Mouse (Mus musculus): ENCODE data around the gene Ncl.

Gene Ncl

DNA sequence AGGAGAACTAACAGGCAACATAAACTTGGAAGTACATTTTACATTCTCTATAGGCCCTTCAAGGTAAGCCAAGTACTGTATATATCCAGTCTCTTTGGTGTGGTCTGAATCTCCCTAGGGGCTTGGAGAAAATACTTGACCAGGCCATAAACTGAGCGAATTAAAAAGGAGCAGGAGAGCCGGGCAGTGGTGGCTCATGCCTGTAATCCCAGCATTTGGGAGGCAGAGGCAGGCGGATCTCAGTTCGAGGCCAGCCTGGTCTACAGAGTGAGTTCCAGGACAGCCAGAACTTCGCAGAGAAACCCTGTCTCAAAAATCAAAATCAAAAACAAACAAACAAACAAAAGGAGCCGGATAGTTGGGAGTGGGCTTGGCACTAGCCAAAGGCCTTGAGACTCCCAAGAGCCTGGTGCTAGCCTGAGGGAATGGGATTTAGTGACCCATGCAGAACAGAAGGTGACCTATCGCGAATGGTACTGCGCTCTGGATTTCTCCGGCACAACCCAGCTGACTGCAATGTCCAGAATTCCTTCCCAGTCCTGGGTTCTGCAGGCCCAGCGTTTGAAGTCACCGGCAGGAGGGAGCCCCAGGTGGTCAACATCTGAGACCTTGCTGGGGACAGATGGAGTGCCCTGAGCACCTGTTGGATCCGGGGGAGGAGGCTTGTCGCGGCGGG lies 46.0 kb downstream of the Ncl start:
- in situ Hi-C loops (cut with MboI, MseI) = no loop called here

DNA sequence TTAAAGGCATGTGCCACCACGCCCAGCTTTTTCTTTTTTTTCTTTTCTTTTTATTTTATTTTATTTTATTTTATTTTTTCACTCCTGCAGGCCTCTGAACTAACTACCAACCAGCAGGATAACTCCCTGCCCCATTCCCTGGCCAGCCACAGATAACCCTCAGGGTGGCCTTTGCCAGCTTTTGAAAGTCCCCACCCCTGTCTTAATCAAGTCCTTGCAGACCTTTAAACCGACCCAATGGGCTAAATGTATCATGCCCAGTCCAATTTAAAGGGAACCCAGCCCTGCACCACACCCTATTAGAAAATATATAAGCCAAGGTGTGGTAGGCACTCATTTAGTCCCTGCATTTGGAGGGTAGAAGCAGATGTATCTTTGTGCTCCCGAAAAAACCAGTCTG lies 46.9 kb downstream of the Ncl start:
- in situ Hi-C loops (cut with MboI, MseI) = no loop called here

DNA sequence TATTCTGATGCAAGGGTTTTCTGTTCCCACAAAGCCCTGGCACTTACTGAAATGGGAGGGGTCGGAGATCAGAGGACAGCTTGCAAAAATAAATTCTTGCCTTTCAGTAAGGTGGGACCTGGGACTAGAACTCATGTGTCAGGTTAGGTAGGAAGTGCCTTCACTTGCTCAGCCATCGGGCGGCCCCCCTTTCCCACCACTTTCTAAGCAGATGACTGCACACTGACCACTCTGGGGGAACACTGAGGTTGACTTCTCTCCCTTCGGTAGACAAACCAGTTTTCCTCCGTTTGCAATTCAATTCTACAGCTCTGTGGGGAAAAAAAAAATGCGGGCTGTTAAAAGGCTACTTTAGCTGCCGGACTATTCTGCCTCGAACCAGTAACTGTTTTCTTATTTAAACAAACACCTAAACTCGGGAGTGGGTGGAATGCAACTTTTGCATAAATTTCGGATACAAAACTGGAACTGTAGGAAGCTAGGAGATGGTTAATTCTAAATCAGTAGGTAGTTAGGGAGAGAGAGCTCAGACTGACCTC lies 47.7 kb downstream of the Ncl start:
- in situ Hi-C loops (cut with MboI, MseI) = no loop called here

DNA sequence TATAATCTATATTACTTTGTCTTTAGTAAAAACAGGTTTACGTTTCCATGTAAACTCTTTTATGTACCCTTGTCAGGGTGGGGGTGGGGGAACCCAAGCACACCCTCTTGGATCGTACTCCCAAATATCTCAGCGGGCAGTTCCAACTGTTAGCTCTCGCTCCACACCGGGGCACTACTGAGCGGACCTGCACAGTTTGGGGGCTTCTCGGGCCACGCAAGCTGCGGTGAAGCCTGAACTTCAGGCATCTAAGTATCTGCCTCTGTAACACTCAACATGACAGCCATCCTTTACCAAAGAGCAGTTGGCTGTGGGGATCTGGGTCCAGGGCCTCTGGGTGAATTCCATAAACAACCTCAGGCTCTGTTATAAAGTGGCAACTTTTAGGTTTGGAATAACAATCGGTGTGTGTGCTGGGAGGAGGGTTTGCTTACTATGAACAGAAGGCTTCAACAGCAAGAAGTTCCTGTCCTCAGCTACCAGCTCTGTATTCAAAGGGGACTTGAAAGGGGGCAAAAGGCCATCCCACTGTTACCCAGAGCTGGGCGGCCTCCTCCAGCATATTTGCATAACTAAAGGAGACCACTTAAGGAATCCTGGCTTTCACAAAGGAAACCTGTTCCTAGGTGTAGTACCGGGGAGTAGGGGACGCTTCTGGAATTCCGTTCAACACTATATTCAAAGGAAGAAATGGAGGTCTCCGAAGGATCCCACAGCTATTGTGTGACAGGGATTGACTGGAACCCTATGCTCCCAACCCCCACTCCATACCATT lies 48.5 kb downstream of the Ncl start:
- in situ Hi-C loops (cut with MboI, MseI) = no loop called here

DNA sequence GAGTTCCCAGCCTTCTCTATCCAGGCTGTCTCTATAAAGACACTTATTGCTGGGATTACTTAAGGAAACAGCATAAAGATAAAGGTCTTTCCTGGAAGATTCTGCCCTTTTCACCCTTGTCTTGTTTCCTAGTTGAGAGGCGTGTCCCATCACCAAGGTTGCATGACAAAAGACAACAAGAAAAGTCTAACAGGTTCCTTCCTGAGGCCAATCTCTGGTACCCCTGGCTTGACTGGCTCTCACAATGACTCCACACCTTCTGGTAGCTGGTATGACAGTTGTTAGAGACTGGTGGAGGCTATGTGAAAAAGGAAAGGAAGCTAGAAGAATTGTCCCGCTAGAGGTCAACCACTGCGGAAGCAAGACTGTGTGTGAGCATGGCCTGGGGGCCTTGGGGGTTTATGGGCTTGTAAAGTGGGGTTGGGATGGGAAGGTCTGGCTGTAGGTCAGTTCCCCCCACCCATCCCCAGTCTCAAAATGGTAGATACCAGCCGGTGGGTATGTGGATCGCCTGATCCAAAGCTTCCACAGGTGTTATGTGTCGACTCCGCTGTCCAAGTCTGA lies 49.8 kb downstream of the Ncl start:
- in situ Hi-C loops (cut with MboI, MseI) = no loop called here

DNA sequence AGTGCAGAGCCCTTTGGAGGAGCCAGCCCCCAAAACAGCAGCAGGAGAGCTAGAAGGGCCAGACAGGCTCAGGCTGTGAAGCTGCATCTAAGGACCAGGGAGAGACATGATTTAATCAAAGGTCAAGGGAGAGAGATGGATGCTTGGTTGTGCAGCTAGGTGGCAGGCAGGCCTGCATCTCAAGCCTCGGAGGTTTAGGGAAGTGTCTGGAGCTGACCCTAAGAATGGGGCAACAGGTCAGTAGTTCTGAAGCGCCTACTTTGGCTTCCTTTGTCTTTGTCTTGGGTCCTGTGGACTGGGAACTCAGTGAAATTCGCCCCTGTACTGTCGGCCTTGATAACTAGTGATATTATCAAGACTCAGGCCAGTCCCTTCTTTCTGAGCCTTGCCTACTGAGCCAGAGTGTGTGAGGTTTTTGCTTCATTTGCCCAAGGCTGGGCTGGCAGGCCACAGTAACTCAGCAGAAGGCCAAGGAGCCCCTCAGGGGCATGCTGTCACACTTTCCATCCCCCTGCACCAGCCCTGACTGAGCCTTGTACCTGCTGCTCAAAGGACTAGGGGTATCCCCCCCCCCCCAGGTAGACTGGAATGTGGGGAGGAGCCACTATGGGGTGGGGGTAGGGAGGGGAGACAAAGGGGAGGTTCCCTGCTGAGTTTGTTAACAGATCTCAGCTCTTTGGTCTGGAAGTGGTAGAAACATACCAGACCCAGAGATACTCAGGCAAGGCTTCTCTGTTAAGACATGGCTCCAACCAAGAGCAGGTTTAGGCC lies 51.1 kb downstream of the Ncl start:
- in situ Hi-C loops (cut with MboI, MseI) = no loop called here

DNA sequence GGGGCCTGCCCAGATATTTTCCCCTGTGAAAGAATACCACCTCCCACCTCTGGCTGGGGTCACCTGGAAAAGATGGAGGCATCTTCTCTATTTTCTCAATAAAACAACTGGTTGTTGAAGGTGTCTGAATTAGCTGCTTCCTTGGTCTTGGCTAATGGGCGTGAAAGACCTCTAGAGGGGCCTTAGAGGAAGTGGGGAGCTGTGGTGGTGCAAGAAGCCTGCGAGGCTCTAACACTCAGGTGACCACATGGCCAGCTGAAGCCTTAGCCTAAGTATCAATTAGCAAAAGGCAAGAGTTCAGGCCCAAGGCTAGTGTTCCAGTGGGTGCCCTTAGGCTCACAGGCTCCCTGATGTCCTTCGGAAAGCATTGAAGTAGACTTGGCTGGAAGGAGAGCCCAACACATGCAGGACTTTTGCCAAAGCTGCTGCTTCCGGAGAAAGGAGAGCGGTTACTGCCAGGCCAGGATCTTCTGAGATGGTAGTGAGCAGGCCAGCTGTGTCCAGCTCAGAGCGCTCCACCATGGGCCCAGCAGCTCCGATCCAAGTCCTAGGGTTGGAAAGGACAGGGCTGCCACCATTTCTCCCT lies 51.9 kb downstream of the Ncl start:
- in situ Hi-C loops (cut with MboI, MseI) = no loop called here

DNA sequence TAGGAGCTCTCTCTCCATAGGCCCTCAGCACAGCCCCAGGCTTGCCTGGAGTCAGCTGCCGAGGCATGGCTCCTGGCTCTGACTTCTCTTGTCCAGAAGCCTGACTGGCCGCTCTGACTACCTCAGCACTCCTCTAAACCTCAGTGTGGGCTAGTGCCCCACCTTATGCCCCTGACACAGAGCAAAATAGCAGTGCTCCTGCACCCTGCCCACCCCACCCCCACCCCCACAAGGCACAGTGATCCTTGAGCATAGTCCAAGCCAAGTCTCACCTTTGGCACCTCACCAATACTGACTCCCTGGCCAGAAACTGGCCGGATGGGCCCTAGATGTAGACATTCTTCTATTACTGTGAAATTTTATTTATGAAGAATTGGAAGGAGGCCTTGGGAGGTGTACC lies 52.5 kb downstream of the Ncl start:
- in situ Hi-C loops (cut with MboI, MseI) = no loop called here

DNA sequence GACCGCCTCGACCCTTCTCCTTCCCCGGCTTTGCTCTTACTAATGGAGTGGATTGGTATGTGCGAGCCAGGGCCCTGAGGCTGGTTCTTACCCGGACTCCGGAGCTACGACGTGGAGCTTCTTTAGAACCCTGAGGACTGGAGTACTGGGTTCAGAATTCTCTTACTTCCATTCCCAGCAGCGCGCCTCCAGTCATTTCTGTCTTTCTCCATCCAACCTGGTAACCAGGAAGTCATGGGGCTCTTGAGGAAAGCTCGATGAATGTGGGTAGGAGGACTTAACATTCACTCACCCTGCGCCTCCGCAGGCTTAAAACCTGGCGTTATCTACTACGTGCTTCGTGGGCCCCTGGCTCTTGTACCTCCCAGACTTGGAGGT lies 55.3 kb downstream of the Ncl start:
- in situ Hi-C loops (cut with MboI, MseI) = no loop called here

DNA sequence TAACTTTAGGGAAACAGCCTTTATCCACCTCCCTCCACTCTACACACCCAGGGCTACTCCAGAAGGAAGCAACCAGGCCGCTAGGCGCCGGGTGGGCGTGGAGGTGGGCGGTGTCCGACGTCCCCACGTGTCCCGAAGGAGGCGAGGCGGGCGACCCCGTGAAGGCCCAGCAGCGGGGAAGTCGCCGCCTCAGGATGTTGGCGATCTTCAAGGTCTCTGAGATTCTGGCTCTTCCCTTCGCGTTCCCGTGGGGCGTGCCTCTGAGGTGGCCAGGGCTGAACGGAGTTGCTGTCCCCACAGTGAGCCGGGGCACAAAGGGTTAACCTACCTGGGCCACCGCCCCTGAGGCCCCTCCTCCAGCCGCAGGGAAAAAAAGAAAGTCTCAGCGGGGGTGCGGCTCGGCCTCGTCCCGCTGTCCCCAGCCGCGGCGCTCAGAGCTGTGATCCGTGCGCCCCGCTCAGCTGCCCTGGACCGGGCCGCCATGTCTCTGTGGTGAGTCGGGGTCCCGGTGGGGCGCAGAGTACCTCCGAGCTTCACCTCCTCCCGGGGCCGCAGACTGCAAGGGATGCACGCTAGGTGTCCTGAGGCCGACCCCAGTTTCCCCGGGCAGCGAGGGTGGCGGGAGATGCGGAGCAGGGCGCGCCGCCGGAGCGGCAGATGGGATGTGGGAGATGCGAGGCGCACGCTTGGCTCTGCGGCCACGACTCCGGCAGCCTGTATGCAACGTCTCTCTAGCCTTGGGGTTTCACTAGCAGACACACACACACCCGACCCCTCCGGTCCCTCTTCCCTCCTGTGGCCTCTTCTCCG lies 55.9 kb downstream of the Ncl start:
- in situ Hi-C loops (cut with MboI, MseI) = no loop called here

DNA sequence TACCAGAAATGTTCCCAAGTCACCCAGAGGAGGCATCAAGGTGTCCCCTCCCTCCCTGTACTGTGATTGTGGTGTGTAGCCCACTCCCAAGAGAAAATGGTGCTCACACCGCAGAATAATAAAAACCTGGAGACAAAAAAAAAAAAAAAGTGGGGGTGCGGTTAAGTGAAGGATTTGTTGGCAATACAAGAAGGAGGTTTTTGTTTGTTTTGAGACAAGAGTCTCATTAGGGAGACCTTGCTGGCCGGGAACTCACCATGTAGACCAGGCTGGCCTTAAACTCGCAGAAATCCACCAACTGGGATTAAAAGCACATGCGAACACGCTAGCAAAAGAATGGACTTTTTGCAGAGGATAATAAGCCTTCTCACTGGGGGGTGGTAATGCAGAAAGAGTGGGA lies 56.7 kb downstream of the Ncl start, which contains the start of gene B3gnt7:
TSS of gene B3gnt7 (plus strand) at position 301 of the 400 bp plus-strand sequence.
- in situ Hi-C loops (cut with MboI, MseI) = no loop called here

DNA sequence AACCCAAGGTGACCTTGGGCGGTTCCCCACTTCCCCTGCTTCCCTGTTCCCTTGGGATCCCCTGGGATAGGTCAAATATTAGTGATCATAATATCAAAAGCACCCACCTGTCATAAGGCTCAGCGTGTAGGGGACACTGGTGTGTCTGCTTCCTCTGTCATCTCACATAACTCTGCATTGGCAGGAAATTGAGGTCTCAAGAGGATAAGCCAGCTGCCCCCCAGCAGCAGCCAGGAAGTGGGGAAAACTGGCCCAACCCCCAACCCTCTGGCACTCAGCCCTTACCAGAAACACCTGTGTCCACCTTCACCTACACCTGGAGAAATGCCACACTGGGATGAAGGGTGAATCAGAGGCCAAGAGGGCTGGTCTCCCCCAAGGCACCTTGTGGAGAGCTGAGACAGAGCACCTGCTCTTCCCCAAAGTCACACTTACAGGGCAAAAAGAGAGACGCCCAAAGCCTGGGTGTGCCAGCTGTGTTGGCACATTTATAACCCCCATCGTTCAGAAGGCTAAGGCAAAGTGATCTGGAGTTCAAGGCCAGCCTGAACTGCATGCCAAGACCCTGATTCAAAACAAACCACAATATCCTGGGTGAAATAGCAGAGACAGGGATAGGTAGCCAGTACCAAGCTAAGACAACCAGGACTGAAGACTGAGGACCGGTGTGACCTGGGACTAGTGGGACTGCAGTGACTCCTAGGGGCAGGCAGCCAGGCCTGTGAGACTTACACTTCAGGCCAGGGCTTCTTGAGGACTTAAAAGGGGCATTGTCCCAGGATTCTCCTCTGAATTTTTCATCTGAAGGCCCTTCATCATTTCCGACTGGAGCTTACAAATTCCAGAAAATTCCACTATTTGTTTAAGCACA lies 57.7 kb downstream of the Ncl start:
- in situ Hi-C loops (cut with MboI, MseI) = no loop called here

DNA sequence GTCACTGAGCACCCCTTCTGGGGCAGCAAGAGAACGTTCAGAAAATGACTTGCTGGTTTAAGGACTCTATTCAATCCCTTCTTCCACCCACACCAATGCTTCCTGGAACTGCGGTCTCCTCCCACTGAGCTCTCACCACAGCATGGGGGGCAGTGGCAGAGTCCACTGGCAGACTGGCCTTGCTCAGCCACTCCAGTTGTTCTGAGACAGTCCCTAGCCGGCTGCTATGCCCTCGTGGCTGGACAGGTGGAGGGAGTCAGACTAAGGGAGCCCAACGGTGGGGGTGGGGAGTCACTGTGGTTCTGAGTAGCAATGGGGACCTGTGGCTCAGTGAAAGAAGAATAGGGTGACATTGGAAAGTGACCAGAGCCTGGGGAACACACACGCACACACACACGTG lies 58.5 kb downstream of the Ncl start:
- in situ Hi-C loops (cut with MboI, MseI) = no loop called here

DNA sequence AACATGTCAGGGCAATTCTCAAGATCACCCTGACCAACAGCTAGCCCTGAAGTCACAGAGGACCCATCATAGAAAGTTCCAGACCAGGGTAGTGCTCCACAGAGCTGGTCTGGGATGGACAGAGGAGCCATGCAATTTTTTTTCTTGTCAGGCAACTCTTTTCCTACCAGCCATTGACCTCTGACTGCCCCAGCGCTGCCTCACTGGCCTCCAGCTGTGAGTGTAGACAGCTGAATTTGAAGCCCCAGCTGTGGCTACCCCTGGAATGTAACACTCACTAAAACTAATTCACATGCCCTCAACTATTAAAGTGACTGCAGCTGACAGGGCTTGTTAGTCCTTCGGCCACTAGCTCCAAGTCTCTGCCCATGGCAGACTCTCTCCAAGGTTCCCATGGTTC lies 59.1 kb downstream of the Ncl start:
- in situ Hi-C loops (cut with MboI, MseI) = no loop called here
